In the genomic region with DNA sequence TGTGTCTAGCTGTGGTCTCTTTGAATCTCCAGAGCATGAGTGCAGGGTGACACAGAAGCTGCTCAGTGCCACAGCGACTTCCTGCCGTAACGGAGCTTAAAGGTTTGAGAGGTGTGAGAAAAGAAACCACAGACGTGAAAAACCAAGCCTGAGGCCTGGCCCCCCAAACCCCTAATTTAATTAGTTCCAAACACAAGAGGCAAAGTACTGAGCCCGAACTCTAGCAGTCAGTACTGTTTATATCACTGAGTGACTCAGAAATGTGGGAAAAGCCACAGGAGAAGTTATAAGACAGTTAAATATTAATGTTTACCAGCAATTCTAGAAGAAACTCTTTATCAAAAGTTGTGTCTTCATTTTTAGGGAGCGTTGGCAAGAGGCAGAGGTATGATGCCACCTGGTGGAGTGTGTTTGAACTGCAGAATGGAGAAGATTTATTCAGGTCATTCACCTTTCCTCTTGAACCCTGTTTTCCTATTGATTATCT, we compare ENCODE assay signal across 10 mouse cellular contexts. TPM values are rescaled to one million over a fixed set of nuclear protein-coding genes. Genes with fewer than 3 reads are reported as not detected.
A peak's percentile ranks its signal among the peaks of the same experiment; 100 is the strongest.
DNase-seq lines count a peak whose midpoint lies in the region; ATAC-seq and TF ChIP-seq lines count a peak whose summit lies in the region.
"Had no signal": no experiment of that assay in that cellular context is flagged by ENCODE, and none has a peak within 500 bp of the region (broad histone marks: within the 10 kb centered on the region; RNA-seq: fewer than 3 reads in every experiment).

No protein-coding gene starts in this region.

- no peak overlapping the region for H3K4me3 ChIP-seq in heart, embryonic 10.5 days
- no peak overlapping the region for H3K4me3 ChIP-seq in midbrain, postnatal 0 days (ENCODE audit: low read depth, low read length)
- H3K4me3 ChIP-seq: embryonic facial prominence, embryonic 12.5 days; lung, embryonic 15.5 days had no signal

- no peak overlapping the region for H3K27ac ChIP-seq in heart, embryonic 10.5 days
- no peak overlapping the region for H3K27ac ChIP-seq in midbrain, postnatal 0 days (ENCODE audit: low read depth, low read length)
- H3K27ac ChIP-seq: embryonic facial prominence, embryonic 12.5 days; lung, embryonic 15.5 days had no signal

- no peaks in the 10 kb centered on the region for H3K4me1 ChIP-seq in heart, embryonic 10.5 days
- no peaks in the 10 kb centered on the region for H3K4me1 ChIP-seq in midbrain, postnatal 0 days (ENCODE audit: insufficient read depth, low read length)
- H3K4me1 ChIP-seq: embryonic facial prominence, embryonic 12.5 days; lung, embryonic 15.5 days had no signal

- H3K9ac ChIP-seq in midbrain, postnatal 0 days (replicated peaks; ENCODE audit: low read length, poor library complexity, severe bottlenecking) = no peak overlapping the region
- H3K9ac ChIP-seq: embryonic facial prominence, embryonic 12.5 days; lung, embryonic 15.5 days had no signal

- H3K36me3 ChIP-seq in heart, embryonic 10.5 days = peaks cover 84% of the 10 kb centered on the region
- peaks cover 41% of the 10 kb centered on the region for H3K36me3 ChIP-seq in midbrain, postnatal 0 days (ENCODE audit: insufficient read depth, low read length)

- DNase-seq in heart, adult 18-20 months = peak; percentile 16 to 69
- DNase-seq in heart, embryonic 10.5 days (ENCODE audit: low spot score) = no peak
- peak; percentile 15 for DNase-seq in urinary bladder, postnatal 25 days (ENCODE audit: low spot score)
- no peak for DNase-seq in urinary bladder, postnatal 10 days (ENCODE audit: low spot score)
- DNase-seq in cerebellum, postnatal 4 days (ENCODE audit: low spot score in 2 of 2) = peak; percentile 29 to 55
- peak; percentile 54 for DNase-seq in midbrain, postnatal 0 days (ENCODE audit: low spot score)
- no peak for DNase-seq in urinary bladder, postnatal 4 days (ENCODE audit: low spot score in 2 of 2)

- no peaks in the 10 kb centered on the region for H3K9me3 ChIP-seq in heart, embryonic 10.5 days
- H3K9me3 ChIP-seq in midbrain, postnatal 0 days (ENCODE audit: low read length) = no peaks in the 10 kb centered on the region
- H3K9me3 ChIP-seq: embryonic facial prominence, embryonic 12.5 days; lung, embryonic 15.5 days had no signal

- 77% methylated on average over 6 of the region's 6 CpGs for WGBS in heart, embryonic 10.5 days
- WGBS in midbrain, postnatal 0 days = 77% methylated on average over 6 of the region's 6 CpGs

- TF ChIP-seq CTCF in midbrain, postnatal 0 days (IDR thresholded peaks at IDR 0.05) = peak; percentile 90

- no peaks in the 10 kb centered on the region for H3K27me3 ChIP-seq in heart, embryonic 10.5 days (ENCODE audit: insufficient read depth, poor library complexity, severe bottlenecking)
- H3K27me3 ChIP-seq in midbrain, postnatal 0 days (ENCODE audit: insufficient read depth, low read length) = no peaks in the 10 kb centered on the region
- H3K27me3 ChIP-seq: embryonic facial prominence, embryonic 12.5 days; lung, embryonic 15.5 days had no signal

- H3K4me2 ChIP-seq in midbrain, postnatal 0 days (ENCODE audit: low read depth, low read length, poor library complexity, severe bottlenecking) = no peak overlapping the region
- H3K4me2 ChIP-seq: embryonic facial prominence, embryonic 12.5 days; lung, embryonic 15.5 days had no signal

- ATAC-seq in inflammation-experienced regulatory T-cells, adult 6 months = peak; percentile 96
- no peak for ATAC-seq in midbrain, postnatal 0 days (ENCODE audit: low FRiP score)

RNA-seq across cellular contexts. Expression of gene Aqr, which starts 41.5 kb away (rescaled TPM):
- total RNA-seq in heart, adult 18-20 months (2021) = 10 to 100 TPM; 17.2 to 20.5 TPM
- polyA plus RNA-seq in heart, embryonic 10.5 days (2016; fragmentation: Nextera tagmentation; extraction: Ambion mirVana) = 31.1 and 39.0 TPM in 2 replicates
- 10 to 100 TPM; 45.3 to 49.6 (median 47.4) TPM for polyA plus RNA-seq in inflammation-experienced regulatory T-cells, adult 6 months (2017; shearing (Covaris generic))
- 28.2 and 30.1 TPM in 2 replicates for total RNA-seq in midbrain, postnatal 0 days (2014; rRNA removed)
- polyA plus RNA-seq in midbrain, postnatal 0 days (2015; fragmentation: Nextera tagmentation; extraction: Ambion mirVana) = 19.0 and 27.3 TPM in 2 replicates

RNA-seq across cellular contexts. Expression of gene Zfp770, which starts 55.9 kb away (rescaled TPM):
- 10 to 100 TPM; 16.6 to 20.0 TPM for total RNA-seq in heart, adult 18-20 months (2021)
- 2.8 and 3.2 TPM in 2 replicates for polyA plus RNA-seq in heart, embryonic 10.5 days (2016; fragmentation: Nextera tagmentation; extraction: Ambion mirVana)
- 1 to 10 TPM; 2.4 to 3.6 (median 2.6) TPM for polyA plus RNA-seq in inflammation-experienced regulatory T-cells, adult 6 months (2017; shearing (Covaris generic))
- 19.5 and 25.9 TPM in 2 replicates for total RNA-seq in midbrain, postnatal 0 days (2014; rRNA removed)
- polyA plus RNA-seq in midbrain, postnatal 0 days (2015; fragmentation: Nextera tagmentation; extraction: Ambion mirVana) = 7.2 and 8.3 TPM in 2 replicates

Comparison
In these comparisons a context has a peak if more than half of its experiments do, and no peak if none do; other contexts are left out.
1. DNase-seq: peak in heart, adult 18-20 months (2 of 2), urinary bladder, postnatal 25 days (single experiment), cerebellum, postnatal 4 days (2 of 2) and midbrain, postnatal 0 days (single experiment); none in heart, embryonic 10.5 days (single experiment), urinary bladder, postnatal 10 days (single experiment) and urinary bladder, postnatal 4 days (0 of 2).